Mouse (Mus musculus) spleen, postnatal 4 days (tissue): ENCODE data around the gene Snrpg.
A peak's percentile ranks its signal among the peaks of the same experiment; 100 is the strongest.
"Not testable (repeated sequence)": the region's sequence is repeated elsewhere in the genome, so short reads cannot be mapped to it uniquely, and the experiment has no call there.

ENCODE experiments used
- DNase-seq, 2 experiments: peaks; one replicate each; pipeline ENCODE4 v3.0.0; 2022; ENCODE audit warnings: low spot score in 2 of 2

Snrpg gene

GRCm38 (mm10) chr6:86368479-86368878 is 2.6 kb upstream of the Snrpg start:
- no peak for DNase-seq

- DNase-seq = peak in 1 of 2 experiments; percentile 28
Measured at GRCm38 (mm10) chr6:86370093-86370713, 901 bp upstream of the Snrpg start.

- DNase-seq = peak; percentile 93 to 96
Measured at GRCm38 (mm10) chr6:86371340-86371911, 322 bp downstream of the Snrpg start.

- peak in 1 of 2 experiments; percentile 58 for DNase-seq
Measured at GRCm38 (mm10) chr6:86371950-86372516, 929 bp downstream of the Snrpg start.

GRCm38 (mm10) chr6:86373556-86373955 is 2.5 kb downstream of the Snrpg start:
- no peak for DNase-seq

GRCm38 (mm10) chr6:86378341-86378740 is 7.2 kb downstream of the Snrpg start:
- DNase-seq = no peak

GRCm38 (mm10) chr6:86380112-86380511 is 9.0 kb downstream of the Snrpg start:
- not testable (repeated sequence) for DNase-seq

GRCm38 (mm10) chr6:86382551-86382950 is 11.4 kb downstream of the Snrpg start:
- DNase-seq = no peak

GRCm38 (mm10) chr6:86383370-86383769 is 12.3 kb downstream of the Snrpg start:
- DNase-seq = no peak

- no peak for DNase-seq
Measured at GRCm38 (mm10) chr6:86384692-86385091, 13.6 kb downstream of the Snrpg start.

- DNase-seq = no peak
Measured at GRCm38 (mm10) chr6:86385362-86386104, 14.4 kb downstream of the Snrpg start.

GRCm38 (mm10) chr6:86387313-86387712 is 16.2 kb downstream of the Snrpg start:
- no peak for DNase-seq

- no peak for DNase-seq
Measured at GRCm38 (mm10) chr6:86388461-86388860, 17.4 kb downstream of the Snrpg start.

- DNase-seq = no peak
Measured at GRCm38 (mm10) chr6:86391326-86391725, 20.2 kb downstream of the Snrpg start.

- no peak for DNase-seq
Measured at GRCm38 (mm10) chr6:86393187-86393586, 22.1 kb downstream of the Snrpg start.

- DNase-seq = no peak
Measured at GRCm38 (mm10) chr6:86394078-86394720, 23.1 kb downstream of the Snrpg start.

GRCm38 (mm10) chr6:86395021-86395420 is 23.9 kb downstream of the Snrpg start:
- no peak for DNase-seq

- DNase-seq = no peak
Measured at GRCm38 (mm10) chr6:86395969-86396368, 24.9 kb downstream of the Snrpg start.

GRCm38 (mm10) chr6:86396581-86397256 is 25.6 kb downstream of the Snrpg start, which contains the start of gene Pcyox1:
Pcyox1 (minus strand) TSS chr6:86397154.
- DNase-seq = peak; percentile 87 to 93

GRCm38 (mm10) chr6:86397257-86397980 is 26.3 kb downstream of the Snrpg start:
- DNase-seq = no peak

- DNase-seq = no peak
Measured at GRCm38 (mm10) chr6:86398986-86399385, 27.9 kb downstream of the Snrpg start.
